Mouse (Mus musculus) CD4-positive helper T cell, adult 2 months (primary cell): ENCODE results near the gene Henmt1.
A peak's percentile ranks its signal among the peaks of the same experiment; 100 is the strongest.

Source experiments
- DNase-seq: peaks from one replicate; pipeline ENCODE4 v3.0.0-alpha.2; 2012; ENCODE audit warnings: low read depth, missing footprints, low spot score

Gene Henmt1

DNA sequence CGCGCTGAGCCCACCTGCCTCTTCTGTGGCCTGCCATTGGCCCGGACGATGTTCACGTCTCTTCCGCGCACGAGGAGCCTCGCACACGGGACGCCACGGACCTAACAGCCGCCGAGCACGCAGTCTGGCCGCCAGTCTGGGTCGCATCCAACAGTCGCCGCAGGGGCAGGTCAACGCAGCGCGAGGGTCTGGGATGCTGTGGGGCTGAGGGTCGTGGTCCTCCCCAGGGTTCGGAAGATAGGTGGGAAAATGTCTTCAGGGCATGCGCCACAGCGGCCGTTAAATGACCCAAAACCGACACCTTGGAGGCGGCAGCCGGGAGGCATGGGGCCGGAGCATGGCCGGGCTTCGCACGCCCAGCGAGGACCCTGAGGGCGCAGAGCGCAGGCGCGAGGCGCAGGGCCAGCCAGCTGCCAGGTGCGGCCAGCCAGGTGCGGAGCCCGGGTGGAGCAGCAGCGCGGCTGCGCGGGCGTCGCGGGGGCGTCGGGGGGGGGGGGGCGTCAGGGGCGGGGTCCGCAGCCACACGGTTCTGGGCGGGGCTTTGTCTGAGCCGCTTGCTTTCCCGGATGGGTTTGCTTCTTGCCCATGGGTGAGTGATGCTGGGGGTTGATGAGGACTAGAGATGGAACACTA lies 444 bp downstream of the Henmt1 start, which contains the start of gene Gm9857:
Gene Gm9857 (minus strand): TSS at position 445 of the 633 bp plus-strand sequence.
- DNase-seq, result peak; percentile 15

DNA sequence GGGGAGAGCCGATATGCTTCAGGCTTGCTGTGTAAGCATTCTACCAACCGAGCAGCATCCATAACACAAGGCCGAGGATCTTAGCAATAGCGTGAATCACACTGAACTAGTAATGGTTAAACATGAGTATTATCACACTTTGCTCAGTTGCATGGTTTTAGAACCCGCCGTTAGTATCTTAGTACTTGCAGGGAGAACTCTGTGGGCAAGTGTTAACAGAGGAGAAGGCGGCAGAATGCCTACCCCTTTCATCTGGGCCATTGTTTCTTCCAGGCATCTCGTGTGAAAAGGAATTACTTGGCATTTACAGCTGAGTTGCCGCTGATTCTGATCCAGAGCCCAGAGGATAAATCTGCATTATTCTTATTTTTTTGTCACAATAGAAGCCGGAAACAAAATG lies 1.3 kb downstream of the Henmt1 start:
- DNase-seq, result no peak

GRCm38 (mm10) chr3:108957976-108958375 lies 18.3 kb downstream of the Henmt1 start:
- no peak for DNase-seq

GRCm38 (mm10) chr3:108959680-108960295 lies 20.1 kb downstream of the Henmt1 start:
- DNase-seq, result no peak

GRCm38 (mm10) chr3:108961226-108961625 lies 21.6 kb downstream of the Henmt1 start:
- DNase-seq, result no peak

- DNase-seq, result peak; percentile 24
These were observed 22.0 kb downstream of the Henmt1 start for GRCm38 (mm10) chr3:108961655-108962054.

DNA sequence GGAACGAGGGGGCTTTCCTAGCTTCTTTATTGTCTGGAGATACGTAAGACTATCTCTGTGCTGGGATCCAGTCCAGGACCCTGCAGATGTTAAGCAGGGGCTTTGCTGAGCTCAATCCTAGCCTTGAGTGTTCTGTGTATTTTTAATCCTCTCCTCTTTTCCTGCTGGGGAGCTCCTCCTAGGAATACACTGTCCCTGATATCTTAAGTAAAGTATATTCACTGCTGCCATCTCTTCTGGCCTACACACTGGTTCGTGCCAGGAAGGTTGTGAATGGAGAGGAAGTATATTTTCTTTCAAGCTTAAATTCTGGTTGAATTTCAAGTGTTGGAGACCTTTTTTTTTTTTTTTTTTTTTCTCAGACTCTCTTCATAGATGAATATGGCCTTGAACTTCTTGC lies 23.6 kb downstream of the Henmt1 start:
- DNase-seq, result no peak

GRCm38 (mm10) chr3:108963776-108964175 lies 24.1 kb downstream of the Henmt1 start:
- DNase-seq, result no peak

GRCm38 (mm10) chr3:108964361-108965044 lies 24.8 kb downstream of the Henmt1 start:
- DNase-seq, result no peak

GRCm38 (mm10) chr3:108966051-108966450 lies 26.4 kb downstream of the Henmt1 start:
- no peak for DNase-seq

GRCm38 (mm10) chr3:108973980-108974660 lies 34.4 kb downstream of the Henmt1 start:
- DNase-seq, result no peak

DNA sequence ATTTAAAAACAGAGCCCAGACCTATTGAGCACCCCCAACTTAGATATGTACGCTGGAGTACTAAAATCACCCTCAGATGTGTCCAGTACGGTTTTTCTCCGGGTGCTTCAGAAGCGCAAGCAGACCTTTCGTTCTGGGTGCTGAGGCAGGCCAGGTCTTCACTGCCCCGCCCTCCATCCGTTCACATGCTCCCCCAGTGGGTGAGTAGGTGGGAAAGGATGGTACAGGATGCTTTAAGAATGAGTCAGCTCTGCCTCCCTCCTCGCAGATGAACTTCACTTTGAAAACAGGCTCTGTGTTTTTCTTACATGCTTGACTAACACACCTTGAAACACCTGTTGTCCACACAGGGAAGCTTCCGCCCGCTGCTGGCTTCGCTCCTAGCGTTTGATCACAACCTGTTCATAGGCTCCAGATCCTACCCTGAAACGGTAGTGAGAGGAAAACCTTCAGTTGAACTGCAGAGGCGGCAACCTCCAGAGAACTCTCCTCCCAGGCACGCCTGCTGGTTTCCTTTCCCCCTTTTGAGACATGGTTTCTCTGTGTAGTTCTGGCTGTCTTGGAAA lies 35.3 kb downstream of the Henmt1 start:
- DNase-seq, result no peak

DNA sequence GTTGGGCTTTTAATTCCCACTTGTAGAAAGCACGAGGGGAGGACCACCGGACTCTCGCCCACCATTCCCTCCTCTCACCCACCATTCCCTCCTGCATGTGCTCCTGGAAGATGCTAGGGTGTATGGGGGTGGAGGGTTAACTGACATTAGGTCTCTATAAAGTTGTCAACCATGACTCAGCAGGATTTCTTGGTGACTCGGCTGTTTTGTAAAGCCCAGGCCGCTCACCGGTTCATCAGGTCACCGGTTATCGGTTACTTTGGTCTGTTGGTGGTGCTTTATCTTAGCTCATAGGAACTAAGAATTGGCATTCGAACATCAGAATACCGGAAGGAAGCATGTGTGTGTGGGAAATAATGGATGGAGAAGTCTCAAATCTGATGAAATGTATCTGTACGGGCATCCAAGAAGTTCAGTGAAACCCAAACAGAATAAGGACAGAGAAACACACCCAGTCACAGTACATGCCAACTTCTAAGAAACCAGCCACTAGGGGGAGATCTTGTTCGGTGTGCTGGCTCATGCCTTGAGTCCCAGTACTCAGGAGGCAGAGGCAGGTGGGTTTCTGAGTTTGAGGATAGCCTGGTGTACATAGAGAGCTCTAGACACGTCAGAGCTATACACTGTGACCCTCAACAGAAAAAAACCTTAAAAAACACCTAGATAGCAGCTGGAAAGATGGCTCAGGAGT lies 37.8 kb downstream of the Henmt1 start:
- peak; percentile 43 for DNase-seq

- DNase-seq, result no peak
These were observed 42.3 kb downstream of the Henmt1 start for GRCm38 (mm10) chr3:108981946-108982345.

DNA sequence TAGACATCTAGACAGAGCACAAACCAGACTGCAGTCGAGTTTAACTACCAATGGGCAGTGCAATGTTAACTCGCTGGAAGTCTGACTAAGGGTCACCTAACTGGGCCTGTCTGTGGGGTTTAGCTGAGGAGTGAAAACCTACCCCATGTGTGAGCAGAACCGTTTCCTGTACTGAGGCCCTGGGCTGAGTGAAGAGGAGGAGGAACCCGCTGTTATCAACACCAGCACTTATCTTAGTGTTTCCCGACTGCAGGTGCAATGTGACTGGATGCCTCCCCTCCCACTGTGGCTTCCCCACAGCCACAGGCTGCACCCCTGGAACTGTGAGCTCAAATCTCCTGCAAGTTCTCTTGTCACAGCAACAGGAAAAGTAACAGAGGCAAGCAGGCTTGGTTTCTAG lies 44.3 kb downstream of the Henmt1 start:
- DNase-seq, result no peak

DNA sequence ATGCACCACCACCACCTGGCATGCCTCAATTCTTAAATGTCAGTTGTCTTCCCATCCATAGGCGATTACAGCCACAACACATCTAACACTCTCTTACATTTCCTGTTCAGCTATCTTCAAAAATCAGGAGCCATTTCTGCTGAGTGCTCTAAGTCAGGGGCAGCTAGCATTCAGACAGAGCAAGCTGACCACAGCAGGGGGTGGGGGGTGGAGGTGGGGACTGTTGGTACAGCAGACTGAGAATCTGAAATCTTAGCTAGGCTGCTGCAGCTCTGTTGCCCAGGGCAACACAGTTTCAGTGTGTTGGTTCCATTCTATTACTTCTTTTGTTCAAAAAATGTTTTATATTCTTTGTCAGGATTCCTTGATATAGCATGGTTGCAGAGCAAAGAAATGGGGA lies 46.9 kb downstream of the Henmt1 start:
- no peak for DNase-seq

DNA sequence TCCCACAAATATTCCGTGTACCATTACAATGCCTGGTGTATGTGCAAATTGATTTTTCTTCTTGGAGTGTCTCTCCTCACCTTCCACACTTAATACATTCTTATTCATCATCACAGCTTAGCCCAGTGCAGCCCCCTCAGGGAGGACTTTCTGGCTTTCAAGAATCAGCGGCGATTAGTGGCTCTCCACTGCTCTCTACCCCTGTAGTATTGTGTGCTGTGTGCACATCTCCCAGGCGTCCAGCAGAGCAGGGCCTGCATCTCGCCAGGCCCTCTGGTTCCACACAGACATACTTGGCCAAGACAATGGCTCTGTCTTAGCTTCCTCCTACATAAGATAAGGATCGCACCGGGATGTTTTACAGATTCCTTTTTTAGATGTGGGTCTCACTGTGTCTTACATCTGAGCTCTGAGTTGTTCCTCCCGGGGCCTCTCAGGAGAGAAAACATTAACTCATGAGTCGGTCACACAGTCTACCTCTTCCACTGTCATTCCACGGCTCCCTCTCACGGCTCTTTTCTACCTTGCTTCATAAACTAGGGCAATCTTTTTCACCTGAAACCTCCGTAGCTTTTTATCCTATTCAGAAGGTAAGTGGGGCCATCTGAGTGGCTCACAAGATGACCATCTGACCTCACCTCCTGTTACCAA lies 47.5 kb downstream of the Henmt1 start:
- DNase-seq, result no peak

DNA sequence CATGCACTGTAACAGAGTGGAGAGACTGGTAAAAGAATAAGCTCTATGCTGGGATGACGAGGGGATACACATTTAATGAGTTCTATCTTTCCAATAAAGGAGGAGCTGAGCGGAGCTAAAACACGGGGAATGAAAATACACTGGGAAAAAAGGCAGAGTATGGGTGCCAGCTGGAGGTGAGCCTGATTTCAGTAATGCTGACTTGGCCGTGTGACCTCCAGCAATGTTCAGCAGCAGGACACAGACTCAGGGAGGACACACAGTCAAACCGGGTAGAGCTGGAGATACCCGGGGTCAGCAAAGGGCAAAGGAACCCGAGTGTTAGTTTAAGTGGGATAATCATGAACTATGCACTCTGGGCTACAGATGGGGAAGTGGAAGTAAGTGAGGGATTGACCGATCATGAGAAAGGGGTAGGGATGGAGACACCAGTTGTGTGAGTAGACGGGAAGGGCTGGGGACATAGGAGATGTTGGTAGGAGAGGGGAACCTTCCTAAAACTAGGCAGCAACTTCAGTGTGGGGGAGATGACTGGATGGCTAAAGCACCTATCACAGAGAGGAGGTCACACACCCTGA lies 50.4 kb downstream of the Henmt1 start:
- no peak for DNase-seq

DNA sequence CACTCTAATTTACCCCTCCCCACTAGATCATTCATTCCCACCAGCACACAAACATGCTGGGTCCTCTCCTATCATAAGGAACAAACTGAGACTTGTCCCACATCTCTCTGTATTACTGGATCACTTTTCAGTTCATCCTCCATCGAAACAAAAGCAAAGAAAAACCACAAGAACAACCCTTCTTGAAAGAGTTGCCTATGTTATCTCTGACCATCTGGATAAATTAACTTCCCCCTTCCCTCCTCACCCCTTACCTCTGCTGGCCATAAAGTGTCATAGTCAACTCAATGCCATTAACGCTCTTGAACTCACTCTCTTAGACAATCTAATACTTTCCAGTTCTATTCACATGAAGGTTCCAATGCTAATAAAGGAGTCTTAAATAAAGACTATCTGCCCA lies 54.8 kb downstream of the Henmt1 start:
- no peak for DNase-seq

GRCm38 (mm10) chr3:108995379-108995778 lies 55.7 kb downstream of the Henmt1 start:
- DNase-seq, result no peak

GRCm38 (mm10) chr3:108997284-108997683 lies 57.6 kb downstream of the Henmt1 start:
- no peak for DNase-seq
